Mouse (Mus musculus) adrenal gland, adult 18-20 months (tissue): ENCODE measurements at regions not wholly inside any gene's neighbourhood (a gene's known extent, or its start where the extent isn't known, plus 50 kb on each side); places are given as distances from the start of the nearest gene placed in this dataset.

Experiments
- DNase-seq, 2 experiments: peaks; one replicate each; pipeline ENCODE4 v3.0.0; 2021 to 2022; ENCODE audit warnings: low spot score in 2 of 2

DNA sequence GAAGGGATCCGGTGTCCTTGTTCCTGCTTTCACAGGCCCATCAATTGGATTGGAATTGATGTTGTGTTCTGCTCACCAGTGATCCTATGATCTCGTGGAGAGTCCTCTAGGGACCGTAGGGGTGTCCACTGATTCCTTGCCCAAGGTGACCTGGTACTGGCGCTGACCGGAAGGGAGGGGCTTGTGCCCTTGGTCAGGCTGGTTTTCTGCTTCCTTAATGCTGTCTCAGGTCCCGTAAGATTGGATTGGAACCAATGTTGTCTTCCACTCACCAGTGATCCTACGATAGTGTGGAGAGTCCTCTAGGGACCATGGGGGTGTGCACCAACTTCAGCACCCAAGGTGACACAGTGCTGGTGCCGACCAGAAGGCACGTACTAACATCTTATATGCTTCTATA lies 324.9 kb upstream of the Ptchd4 start:
- no peak for DNase-seq

DNA sequence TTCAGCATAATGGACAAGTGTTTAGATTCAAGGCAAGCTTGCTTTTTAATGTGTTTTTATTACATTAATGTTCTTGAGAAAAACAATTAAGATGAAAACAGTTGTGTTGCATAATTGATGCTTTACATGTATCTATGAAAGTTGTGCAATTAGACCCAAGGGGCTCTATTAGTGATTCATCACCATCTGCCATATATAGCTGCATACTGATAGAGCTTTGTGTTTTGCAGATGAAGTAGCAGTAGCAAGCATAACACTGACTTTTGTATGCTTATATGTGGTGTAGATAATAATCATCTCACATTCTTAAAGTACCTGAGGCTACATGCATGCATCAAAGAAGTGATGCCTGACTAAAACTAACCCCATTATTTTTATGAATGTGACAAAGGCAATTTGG lies 307.3 kb upstream of the Ptchd4 start:
- DNase-seq, result no peak

DNA sequence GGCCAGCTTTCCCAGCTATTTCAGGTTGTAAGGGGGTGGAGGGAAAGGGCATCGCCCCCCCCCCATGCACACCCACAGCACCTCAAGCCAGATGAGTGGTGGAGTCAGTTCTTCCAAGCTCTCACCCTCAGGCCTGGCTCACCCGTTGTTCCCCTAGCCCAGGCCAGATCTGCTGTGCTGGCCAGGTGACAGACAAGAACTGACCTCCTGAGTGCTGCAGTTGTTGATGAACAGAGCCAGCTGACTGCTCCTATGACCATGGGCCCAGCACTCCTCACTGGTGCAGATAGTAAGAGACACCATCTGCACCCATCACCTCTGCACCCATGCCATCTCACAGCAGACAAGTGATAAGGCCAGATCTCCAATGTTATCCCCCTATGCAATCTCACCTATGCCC lies 291.5 kb upstream of the Ptchd4 start:
- no peak for DNase-seq

DNA sequence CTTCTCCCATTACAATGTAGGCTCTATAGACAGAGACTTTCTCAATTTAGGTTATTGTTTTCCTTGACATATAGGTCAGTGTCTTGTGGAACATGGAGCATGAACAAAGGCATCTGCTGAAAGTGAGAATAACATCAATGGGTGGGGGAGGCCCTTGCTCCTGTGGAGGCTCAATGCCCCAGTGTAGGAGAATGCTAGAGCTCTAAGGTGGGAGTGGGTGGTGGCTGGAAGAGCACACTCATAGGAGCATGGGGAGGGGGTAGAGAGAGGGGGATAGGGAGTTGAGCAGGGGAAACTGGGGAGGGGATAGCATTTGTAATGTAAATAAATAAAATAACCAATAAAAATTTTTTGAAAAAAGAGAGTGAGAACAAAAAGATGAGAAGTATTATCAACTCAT lies 288.5 kb upstream of the Ptchd4 start:
- DNase-seq, result no peak

DNA sequence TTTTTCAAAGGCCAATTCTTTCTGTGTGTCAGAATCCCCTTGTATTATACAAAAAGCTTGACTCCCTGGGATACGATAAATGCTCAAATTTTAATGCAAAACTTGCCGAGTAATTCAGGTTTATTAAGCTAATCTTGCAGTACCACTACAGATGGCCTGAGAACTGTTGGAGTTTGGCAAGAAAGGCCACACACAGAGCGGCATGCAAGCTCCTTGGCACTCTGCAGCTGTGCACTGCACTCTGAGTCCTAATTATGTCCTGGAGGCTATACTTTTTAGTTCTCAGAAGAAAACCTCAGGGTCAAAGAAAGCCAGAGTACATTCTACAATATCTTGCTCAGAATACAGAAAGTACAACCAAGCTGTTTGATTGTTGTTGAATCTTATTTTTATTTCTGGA lies 286.3 kb upstream of the Ptchd4 start:
- DNase-seq, result no peak

DNA sequence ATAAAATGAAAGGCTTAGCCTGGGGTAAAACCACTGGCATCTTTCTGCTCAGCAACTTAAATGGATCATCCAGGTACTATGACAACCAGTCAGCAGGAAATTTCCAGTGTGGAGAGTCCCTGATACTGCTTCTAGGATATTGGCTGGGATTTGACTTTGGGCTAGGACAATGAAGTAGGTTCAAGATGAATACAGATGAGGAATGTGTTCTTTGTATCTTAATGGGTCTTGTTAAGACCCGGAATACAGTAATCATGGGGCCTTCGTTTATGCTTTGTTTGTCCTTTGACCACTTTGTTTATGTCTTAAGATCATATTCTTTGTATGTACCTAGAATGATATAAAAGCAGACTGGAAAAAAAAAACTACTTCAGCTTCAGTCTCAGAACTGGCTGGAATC lies 278.7 kb upstream of the Ptchd4 start:
- DNase-seq, result no peak

DNA sequence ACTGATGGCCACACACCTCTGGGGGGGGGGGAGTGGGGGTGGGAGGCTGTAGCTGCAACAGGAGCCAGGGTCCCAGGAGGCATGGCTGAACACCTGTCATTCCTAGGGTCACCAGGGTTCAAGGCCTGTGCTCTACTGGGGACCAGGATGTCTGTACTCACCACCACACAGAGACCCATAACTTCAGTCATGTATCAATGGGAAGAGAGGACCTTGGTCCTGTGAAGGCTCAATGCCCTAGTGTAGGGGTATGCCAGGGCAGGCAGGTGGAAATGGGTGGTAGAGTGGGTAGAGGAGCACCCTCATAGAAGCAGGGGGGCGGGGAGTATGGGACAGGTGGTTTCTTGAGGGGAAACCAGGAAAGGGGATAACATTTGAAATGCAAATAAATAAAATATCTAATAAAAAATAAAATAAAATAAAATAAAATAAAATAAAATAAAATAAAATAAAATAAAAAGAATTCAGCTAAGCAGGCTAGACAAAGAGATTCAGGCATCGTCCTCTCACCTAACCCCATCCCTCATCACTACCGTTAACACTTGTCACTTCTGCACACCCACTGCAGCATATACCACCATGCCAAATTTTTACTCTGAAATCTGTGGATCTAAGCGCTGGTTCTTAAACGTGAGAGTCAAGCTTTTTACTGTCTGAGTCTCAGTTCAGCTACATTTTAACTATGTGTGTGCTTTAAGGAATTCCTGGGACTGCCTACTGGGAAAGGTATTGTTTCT lies 265.8 kb upstream of the Ptchd4 start:
- no peak for DNase-seq

DNA sequence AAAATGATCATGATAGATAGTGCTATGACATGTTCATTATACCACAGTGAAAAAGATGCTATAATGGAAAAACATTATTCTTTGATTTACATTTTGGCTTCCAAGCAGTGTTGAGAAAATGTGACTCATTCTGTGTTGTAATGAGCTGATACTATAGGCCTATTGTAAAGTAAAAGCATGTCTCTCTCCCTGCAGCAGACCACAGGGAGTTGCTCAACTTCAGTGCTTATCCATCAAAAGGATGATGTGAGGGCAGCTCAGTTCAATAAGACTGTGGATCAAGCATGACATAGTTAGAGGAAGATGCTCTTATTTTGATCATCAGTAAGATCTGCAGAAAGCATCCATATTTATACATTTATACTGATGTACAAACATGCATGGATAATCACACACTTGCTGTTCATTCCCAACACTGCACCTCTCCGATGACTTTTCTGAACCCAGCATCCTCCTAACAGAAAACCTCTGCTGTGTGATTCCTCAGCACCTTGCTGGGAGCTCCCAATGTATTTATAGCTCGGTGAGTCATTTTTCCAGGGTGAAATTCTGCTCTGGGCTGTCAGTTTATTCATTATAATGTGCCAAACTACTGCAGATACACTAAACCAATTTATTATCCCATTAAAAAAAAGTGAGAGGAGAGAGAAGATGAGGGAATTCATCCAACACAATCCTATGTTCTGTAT lies 224.8 kb upstream of the Ptchd4 start:
- DNase-seq, result no peak

DNA sequence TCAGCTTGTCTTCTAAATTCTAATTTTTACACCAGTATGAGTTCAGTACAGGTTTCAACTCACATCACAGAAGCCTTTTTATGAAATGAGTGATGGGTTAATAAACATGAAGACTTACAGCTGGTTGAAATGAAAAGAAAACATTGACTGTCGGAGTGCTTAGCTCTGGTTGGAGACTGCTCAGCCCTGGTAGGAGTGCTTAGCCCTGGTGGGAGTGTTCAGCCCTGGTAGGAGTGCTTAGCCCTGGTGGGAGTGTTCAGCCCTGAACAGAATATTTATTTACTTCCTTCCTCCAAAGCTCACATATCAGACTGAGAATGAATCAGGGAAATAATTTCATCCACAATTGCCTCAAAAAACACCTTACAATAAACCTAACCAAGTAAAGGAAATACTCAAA lies 202.1 kb upstream of the Ptchd4 start:
- no peak for DNase-seq

DNA sequence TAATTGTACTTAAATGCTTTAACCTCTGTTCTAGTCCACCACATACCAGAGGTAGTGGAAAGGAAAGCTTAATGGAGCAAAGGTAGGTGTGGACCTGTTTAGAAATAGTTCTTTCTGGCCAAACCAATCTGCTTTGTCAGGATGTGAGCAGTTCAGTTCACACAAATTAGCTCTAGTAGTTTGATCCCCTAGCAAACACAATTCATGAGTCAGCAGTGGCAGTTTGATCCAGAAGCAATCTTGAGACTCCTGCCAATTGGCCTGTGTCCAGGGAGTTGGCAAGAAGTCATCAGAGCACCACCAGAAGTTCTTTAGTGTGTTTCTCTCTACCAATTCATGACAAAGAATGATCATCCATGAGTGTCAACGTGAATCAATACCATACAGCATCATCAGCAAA lies 195.0 kb upstream of the Ptchd4 start:
- DNase-seq, result no peak

DNA sequence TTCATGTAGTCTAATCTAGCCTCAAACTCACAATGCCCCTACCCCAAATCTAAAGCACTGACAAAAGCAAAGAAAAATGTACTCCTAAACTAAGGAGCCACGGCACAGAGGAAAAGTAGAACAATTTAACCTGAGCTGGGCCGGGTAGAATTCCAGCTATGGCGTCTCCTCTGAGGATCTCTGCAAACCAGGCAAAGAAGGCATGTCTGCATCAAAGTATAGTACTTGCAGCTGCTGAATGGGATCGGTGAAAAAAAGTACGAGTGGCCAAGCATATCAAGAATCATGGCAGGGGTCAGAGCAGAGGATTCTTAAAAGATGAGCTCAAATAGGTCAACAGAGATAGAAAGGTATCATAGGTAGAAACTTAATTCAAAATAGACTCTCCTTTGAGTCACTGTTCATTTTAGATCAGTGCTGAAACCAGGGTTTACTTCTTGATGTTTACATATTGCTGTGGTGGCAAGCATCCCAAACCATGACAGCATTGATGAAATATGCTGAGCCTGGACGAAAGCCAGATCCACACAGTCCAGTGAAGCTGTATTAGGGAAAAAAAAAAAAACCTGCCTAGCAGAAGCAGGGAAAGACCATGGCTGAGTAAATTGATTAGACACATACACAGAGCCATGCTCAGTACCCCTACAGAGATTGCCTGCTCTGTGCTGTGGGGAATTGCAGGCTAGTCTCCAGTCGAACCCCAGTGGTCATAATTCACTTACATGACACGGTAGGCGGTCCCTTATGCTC lies 189.1 kb upstream of the Ptchd4 start:
- peak in 1 of 2 experiments; percentile 25 for DNase-seq

DNA sequence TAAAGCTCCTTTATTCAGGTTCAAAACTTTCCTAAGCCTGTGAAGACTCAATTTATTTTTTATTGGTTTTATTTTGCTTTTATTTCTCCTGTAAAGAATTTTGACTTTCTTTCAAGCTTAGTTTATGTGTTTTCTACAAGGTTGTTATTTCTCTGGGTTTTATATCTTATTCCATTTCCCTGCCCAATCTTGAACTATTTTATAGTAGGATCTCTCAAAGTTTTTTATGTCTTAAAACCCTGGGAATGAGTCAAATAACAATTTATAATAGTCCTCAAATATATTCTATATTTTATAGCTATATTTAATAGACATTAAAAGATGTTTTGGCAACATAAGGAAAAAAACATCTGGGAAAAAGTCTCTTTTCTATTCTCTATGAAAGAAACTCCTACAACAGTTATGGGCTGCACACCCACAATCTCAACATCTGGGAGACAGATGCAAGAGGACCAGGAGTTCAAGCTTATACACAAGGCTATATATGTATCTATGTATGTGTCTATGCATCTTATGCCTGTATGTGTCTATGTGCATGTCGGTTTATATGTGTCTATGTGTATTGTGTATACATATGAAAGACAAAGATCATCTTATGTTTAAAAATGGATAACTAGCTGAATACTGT lies 146.2 kb upstream of the Ptchd4 start:
- DNase-seq, result no peak

DNA sequence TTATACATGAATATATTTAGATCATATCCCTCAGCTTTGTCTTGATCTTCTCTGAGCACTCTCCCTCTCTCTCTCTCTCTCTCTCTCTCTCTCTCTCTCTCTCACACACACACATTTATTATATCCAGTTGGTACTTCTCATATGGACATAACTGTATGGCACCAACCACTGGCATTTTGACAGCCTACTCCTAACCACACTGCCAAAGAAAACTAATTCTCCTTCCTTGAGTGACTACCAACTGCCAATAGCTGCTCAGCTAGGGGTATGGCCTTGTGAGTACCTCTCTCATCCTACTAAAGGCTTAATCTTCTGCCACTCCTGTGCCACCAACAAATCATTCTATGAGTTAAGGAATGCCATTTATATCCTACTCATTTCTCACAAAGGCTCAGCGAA lies 127.2 kb upstream of the Ptchd4 start:
- no peak for DNase-seq

DNA sequence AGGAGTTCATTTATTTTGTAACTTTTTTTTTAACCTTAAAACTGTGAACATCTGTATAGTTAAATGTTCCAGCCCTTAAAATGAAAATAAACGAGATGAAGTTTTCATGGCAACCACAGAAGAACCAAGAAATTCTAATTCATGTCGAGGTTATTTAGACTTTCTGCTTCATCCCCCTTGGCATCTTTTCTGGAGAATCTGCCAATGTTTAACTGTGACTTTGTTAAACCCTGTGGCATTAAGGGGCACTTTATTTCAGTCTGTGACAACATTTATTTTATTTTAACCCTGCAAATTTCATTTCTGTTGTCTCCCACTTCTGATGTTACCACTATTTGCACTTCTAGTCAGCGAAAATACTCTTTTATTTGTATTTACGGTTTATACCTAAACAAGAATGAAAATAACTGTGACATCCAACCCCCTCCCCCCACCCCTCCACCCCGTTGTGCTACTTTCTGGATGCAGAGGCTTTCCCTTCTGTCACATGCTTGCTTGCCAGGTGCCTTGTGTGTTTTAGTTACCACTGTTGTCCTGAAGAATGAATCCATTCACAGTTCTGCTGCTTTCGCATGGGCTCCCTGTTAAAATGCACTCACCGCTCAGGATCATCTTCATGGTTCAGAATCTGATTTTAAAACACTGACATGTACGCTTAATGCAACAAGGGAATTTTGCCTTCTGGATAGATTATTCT lies 125.4 kb upstream of the Ptchd4 start:
- DNase-seq, result no peak
